Mouse (Mus musculus) cortical plate, adult 2 months (tissue): Measurements from ENCODE around the gene Pgm5.

ENCODE experiments used
- CTCF ChIP-seq: fragments of 200-500 bp; IDR thresholded peaks from 2 replicates; pipeline ENCODE4 v1.5.1; 2011; ENCODE audit warnings: mild to moderate bottlenecking, control low read depth, low read length; ENCODE audit not compliant: insufficient read depth; ENCODE audit errors: extremely low read depth
- POLR2A ChIP-seq: fragments of 200-500 bp; IDR thresholded peaks from 2 replicates; pipeline ENCODE4 v1.6.1; 2011; ENCODE audit warnings: mild to moderate bottlenecking, low read length, control low read depth; ENCODE audit not compliant: insufficient read depth; ENCODE audit errors: extremely low read depth

DNA sequence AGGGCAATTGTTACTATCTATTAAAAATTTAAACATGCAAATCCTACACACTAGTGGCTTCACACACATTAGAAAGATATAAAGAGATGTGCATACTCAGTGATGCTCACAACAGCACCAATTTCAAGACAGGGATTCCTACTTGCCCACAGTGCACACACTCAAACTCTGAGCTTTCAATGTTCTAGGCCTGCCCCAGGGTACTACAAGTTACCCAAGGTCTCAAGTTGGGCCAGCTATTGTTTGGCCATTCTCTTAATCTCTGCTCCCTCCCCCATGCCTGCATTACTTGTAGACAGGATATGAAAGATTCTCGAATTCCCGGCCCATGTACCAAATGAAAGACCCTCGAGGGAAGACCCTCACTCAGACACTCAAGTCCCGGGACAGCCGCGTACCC lies 46.0 kb upstream of the Pgm5 start:
- TF ChIP-seq POLR2A = no peak
- TF ChIP-seq CTCF = no peak
